Mouse (Mus musculus) brain, adult 2 months (tissue): ENCODE results near the gene Gm10762.

ENCODE experiments used
- DNase-seq: peaks from one replicate; pipeline ENCODE4 v3.0.0; 2011; ENCODE audit warnings: low read depth, low spot score

Gene Gm10762

DNA sequence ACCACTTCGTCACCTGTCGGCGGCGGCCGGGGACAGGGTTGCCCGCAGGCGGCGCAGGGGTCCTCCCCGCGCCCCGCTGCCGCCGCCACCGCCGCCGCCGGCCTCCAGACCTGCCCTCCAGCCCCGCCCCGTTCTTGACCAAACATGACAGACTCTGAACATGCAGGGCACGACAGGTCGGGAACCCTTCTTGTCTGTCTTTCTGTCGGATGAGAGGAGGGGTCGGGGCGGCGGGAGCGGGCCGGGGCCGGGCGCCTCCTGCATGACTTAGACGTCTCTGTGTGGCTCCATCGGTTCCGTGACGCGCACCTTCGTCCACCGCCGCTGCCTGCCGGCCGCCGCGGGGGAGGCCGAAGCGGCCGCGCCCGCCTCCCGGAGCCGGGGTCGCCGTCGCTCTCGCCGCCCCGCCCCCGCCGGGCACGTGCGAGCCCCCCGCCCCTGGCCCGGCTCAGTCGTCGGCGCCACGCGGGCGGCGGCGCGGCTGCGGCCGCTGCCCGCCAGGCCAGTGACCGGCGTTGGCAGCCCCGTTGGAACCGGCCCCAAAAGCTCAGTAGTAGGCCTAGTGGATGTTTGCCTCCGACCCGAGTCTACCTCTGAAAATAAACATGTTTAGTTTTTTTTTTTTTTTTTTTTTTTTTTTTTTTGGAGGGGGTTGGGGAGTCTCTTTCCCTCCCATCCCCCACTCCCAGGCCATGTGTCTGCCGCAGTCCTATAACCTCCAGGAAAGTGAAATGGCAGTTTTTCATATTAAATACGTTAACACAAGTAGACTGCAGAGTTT lies at the start of gene Gm10762:
Gene Gm10762 (minus strand): TSS at position 65 of the 781 bp plus-strand sequence.
- peak; percentile 73 for DNase-seq

- peak; percentile 24 for DNase-seq
Observed at GRCm38 (mm10) chr2:129008867-129009266, 41.3 kb upstream of the Gm10762 start.

DNA sequence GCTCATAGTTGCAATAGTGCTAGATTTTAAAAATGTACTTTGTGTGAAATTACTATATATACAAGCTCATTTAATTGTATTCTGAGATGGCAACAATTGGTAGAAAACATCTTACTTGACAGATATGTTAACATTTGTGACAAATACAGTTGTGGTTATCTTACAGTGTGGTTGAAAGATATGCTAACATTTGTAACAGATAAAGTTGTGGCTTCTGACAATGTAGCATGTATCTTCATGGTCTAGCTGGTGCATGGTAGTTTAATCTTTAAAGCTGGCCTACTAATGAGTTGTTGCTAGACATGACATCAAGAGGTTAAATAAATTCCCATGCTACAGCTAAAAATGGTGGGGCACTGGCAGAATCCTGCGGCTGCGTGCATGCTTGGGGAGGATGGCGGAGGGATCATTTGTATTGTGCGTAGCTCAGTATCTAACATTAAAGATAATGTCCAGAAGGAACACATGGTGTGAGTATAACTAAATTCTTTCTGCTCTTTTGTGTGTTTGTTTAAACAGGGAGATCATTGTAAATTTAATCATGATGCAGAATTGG lies 38.7 kb upstream of the Gm10762 start:
- DNase-seq = no peak

DNA sequence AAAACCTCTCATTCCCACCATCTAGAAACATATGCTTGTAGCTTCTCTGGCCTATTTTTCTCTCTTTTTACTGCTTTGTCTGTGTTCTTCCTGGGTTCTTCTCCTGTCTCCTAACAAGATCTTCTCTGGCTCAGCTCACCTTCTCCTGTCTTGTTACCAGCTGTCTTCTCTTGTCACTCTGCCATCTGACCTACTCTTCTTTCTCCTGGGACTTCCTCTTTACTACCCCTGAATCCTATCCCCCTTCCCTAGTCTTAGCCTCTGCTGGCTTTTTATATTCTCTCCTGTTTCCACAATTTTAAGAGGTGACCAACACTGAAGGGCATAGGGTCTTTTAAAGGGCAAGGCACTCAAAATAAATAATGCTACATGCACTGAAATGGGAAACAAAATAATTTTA lies 37.3 kb upstream of the Gm10762 start:
- DNase-seq = peak; percentile 36

DNA sequence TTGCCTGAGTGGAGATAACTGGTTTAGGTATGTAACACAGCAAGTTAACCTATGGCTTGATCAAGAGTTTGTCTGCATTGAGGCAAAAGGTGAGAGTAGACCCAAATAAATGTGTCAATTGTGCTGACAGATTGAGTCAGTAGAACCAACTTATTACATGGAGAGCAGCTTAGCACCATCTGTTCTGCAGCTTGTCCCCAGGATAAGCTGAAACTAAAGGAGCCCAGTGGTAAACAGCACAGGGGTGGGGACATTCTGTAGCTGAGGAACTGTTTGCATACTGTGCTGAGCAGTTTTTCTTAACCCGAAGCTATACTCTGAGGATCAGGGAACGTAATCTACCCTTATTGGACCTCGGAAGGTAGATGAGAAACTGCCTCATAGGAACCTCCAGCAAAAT lies 17.2 kb upstream of the Gm10762 start:
- DNase-seq = peak; percentile 80

DNA sequence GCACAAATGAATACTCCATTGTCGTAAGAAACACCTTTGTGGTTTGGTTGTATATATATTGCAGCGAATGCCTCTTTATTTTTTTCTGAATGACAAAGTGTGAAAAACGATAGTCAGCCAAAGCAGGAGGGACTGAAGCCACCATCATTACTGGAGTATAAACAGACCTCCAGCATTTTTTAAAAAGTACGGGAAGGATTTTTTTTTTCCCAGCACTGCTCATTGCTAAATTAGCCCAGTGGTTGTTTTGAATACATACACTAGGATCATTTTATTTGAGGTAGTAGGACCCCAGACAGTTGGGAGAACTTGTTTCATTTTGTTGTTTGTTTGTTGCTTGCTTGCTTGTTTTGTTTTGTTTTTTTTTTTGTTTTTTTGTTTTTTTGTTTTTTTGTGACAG lies 8.0 kb upstream of the Gm10762 start:
- no peak for DNase-seq

- no peak for DNase-seq
Observed at GRCm38 (mm10) chr2:128972301-128972700, 4.8 kb upstream of the Gm10762 start.

DNA sequence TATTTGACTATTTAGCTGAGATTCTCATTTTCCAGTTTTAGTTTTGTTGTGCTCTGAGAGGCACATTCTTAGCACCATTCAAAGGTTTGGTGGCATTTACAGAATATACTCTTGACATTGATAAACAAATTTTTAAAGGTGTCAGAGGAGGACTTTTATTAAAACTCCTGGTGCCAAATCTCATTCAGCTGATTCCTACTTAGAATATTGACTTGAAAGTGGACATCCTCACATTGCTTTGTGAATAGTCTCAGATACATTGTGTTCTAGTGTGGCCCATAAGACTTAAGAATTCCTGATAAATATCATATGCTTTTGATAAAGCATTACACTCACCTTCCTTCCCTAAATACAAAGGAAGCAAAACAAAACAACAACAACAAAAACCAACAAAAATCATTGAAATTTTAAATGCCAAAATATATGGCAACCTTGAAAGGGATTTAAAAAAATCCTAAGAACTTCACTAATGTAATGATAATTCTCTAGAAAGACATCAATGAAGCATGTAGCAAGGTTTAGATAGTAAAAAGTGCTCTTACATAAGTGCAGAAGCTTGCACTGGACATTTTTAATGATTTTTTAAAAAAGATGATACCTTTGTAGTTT lies 1.1 kb upstream of the Gm10762 start:
- DNase-seq = no peak

DNA sequence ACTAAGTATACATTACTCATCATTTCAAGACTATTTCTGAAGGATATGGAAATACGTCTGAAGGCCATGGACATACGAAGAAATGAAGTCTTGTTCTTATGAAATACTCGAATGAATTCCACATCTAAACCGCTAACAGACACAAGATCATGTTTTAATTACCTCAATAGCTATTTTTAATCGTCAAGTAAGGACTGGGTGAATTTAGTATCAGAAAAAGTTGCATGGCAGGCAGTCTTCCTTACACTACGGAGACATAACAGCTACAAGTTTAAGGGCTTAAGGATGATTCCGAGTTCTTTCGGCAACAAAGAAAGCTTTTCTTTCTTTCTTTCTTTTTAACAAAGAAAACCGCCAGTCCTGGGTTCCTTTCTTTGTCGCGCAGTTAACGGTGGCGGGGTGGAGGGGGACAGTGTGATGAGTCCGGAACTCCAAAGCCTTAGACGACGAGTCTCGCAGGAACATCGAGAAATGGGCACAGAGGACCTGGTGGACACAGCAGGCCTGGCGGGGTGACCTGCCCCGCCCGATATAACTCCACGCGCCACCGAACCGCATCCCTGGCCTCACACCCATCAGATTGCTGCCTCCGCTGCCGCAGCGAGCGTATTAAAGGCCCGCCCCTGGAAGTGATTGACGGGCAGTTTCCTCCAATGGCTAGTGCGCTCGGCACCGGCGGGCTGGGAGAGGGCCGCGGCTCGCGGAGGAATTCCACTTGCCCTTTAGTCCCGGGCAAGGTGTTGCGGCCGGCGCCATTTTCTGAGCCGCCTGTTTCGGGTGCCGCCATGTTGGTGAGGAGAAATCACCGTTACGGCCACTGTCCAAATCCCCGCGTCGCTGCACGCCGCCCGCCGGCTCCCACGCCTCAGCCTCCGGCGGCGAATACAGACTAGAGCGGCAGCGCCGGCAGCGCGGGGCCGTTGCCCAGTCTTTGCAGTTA lies 614 bp downstream of the Gm10762 start, which contains the start of gene Zc3h6:
Gene Zc3h6 (plus strand): TSS at position 762 of the 940 bp plus-strand sequence.
- DNase-seq = peak; percentile 99

- DNase-seq = no peak
Observed at GRCm38 (mm10) chr2:128966236-128966635, 1.3 kb downstream of the Gm10762 start.

GRCm38 (mm10) chr2:128965505-128966105 lies 1.9 kb downstream of the Gm10762 start:
- DNase-seq = no peak

- DNase-seq = no peak
Observed at GRCm38 (mm10) chr2:128954186-128954585, 13.3 kb downstream of the Gm10762 start.

- peak; percentile 82 for DNase-seq
Observed at GRCm38 (mm10) chr2:128947962-128948588, 19.4 kb downstream of the Gm10762 start.

DNA sequence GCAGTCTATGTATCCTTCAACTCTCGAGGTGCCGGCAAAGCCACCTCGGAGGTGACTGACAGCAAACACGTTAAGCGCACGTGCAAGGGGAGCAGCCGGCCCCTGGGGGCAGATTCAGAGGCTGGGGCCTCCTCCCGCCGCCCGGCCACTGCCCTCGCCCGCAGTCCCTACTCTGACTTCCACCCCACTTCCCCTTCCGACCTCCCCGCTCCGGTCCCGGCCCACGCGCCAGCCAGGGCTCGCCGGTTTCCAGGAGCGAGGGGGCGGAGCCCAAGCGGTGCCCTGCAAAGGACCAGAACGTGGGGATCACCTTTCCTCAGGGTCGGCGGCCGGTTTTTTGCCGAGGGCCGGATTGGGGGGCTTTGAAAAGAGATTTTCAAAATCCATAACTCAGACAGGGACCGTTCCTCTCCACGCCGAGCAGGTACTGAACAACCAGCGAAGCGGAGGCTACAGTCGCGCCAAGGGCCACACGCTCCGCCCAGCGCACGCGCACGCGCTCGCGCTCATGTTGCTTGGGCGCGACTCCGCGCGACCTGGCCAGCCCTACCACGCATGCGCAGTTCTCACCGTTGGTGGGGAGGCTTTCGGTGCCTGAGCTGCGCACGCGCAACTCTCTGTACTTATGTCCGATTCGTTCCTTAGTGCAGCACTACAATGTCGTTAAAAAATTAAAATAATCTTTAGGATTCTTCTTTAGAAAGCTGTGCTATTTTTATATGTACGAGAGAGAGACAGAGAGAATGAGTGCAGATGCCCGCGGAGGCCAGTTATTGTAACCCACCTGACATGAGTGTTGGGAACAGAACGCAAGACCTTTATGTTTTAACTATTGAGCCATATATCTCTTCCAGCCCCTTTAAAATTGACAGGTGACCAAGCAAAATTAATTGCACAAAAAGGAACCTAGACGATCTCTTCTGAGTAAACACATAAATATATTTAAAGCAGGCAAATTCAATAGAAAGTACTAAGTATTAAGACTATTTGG lies 23.7 kb downstream of the Gm10762 start, which contains the start of gene Zc3h8:
Gene Zc3h8 (minus strand): TSS at position 540 of the 991 bp plus-strand sequence.
- DNase-seq = peak; percentile 99

GRCm38 (mm10) chr2:128936256-128936655 lies 31.3 kb downstream of the Gm10762 start:
- no peak for DNase-seq

DNA sequence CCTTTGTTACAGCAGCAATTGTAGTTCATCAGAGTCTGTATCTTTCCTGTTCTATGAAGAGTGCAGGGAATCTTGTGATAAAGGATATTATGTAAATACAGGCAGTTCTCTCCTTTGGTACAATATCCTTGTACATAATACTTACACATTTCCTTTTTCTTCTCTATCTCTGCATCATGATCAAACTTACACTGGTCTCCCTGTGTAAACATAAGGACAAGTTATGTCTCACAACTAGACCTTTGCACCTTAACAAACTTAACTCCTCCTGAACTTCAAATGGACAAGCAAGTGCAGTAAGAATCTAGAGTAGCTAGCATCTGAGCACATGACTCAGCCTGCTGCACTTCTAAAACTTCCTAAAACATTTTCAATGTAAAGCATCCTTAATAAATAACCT lies 36.8 kb downstream of the Gm10762 start:
- no peak for DNase-seq

DNA sequence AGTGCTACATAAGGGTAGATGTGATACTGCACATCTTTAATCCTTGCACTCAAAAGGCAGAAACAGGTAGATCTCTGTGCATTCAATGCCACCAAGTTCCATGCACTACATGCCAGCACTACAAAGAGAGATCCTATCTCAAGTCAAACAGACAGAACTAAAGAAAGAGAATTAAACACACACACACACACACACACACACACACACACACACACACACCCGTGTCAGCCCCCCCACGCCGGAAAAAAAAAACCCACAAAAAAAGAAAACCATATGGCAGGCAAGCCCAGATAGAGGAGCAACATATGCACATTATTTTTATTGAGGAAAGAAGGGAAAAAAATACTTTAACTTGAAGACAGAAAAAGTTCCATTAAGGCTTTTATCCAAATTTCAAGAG lies 39.1 kb downstream of the Gm10762 start:
- DNase-seq = peak; percentile 34

GRCm38 (mm10) chr2:128924799-128925198 lies 42.7 kb downstream of the Gm10762 start:
- no peak for DNase-seq
